Mouse (Mus musculus) CH12F3 (cell line): ENCODE data around the gene Rps17.

ENCODE experiments used
- in situ Hi-C: fragments of 300-500 bp; cut with MboI; formaldehyde crosslinking; loops from 2 replicates; pipeline ENCODE4 v1.14.3; 2020; ENCODE audit warnings: low sequenced_read_pairs

The Rps17 gene

DNA sequence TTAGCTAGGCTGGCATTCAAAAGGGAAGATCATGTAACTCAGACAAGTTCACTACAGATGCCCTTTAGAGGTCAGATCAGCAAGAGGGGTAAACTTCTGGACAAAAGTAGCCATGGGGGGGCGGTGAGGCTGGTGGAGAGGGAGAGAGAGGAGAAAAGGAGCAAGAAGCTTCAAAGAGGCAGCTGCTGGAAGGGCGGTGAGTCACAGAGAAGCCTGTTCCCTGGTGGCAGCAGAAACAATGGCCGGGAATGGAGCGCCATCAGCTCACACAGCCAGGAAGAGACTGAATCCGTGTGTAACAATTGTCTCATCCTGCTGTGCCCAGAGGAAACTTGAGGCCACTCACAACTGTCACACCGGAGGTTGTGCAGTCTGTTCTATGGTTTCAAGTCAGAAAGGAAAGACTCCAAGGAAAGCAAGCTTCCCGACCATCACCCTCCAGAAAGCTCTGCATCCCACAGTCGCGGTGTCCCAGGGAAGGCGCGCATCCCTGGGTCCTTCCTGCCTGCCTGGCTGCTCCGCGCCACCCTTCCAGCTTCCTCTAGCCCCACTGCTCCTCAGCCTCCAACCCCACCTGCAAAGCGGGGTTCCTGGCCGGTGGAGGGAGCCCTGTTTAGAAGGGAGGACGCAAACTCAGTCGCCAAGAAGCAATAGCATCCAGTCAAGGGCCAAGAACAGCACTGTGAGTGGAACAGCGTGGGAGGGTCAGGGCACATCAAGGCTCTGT lies 9.2 kb downstream of the Rps17 start:
- in situ Hi-C loops, result no loop called here

DNA sequence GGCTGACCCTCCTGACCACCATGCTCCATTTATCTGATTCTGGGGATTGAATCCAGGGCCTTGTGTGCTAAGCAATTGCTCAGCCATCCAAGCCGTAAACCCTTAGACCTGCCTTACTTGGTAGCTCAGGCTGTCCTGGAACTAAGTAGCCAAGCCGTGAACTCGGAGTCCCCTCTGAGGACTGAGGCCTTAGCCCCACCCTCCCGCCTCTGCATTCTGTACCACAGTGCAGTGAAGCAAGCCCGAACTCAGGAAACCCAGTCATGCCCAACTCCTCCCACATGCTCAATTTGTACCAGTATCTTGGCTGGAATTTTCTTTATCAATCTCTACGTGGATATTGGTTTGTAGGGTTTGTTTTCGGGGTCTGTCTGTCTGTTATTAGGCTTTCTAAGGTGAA lies 13.2 kb downstream of the Rps17 start:
- in situ Hi-C loops, result no loop called here

DNA sequence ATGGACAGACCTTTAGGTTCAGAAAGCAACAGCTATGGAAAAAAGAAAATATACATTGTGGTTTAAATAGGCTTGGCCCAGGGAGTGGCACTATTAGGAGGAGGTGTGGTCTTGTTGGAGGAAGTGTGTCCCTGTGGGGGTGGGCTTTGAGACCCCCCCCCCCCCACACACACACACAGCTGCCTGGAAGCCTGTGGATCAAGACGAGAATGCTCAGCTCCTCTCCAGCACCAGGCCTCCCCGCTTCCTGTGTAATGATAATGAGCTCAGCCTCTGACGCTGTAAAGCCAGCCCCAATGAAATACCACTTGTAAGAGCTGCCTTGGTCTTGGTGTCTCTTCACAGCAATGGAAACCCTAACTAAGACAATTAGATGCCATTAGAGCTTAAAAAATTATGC lies 14.3 kb downstream of the Rps17 start:
- in situ Hi-C loops, result no loop called here

DNA sequence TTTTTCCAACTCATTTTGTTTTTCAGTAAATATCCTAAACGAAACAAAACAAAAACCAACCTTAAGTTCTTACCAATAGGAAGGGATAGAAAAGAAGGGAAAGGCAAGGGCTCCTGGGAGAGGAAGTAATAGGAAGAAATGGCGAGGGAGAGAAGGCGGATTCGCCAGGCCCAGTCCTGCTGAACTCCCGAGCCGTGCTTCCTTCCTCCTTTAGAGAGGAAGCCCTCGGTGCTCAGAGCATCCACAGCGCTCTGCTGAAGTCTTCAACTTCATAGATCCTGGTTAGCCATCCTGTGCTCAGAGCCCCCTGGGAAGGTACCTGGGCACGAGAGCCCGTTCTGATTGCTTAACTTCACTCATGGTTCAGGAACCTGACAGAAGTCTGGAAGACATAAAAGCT lies 17.4 kb downstream of the Rps17 start:
- in situ Hi-C loops, result loop anchor here (10.0 kb wide), 1 partner anchor 163 kb away; no protein-coding TSS in a partner anchor

DNA sequence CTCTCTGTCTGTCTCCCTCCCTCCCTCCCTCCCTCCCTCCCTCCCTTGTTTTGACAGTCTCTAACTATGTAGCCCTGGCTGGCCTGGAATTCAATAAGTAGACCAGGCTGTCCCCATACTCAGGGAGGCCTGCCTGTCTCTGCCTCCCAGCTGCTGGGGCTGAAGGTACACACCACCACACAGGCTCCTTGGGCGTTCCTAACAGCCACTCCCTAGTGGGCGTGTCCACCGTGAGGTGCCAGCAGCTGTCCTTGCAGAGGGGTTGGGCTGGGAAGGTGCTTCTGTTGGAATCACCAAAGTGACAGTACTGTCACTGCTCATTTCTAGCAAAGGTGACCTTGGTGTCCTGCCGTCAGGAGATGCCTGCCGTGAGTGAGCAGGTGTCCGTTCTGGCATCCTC lies 18.2 kb downstream of the Rps17 start:
- in situ Hi-C loops, result loop anchor here (10.0 kb wide), 1 partner anchor 162 kb away; no protein-coding TSS in a partner anchor

DNA sequence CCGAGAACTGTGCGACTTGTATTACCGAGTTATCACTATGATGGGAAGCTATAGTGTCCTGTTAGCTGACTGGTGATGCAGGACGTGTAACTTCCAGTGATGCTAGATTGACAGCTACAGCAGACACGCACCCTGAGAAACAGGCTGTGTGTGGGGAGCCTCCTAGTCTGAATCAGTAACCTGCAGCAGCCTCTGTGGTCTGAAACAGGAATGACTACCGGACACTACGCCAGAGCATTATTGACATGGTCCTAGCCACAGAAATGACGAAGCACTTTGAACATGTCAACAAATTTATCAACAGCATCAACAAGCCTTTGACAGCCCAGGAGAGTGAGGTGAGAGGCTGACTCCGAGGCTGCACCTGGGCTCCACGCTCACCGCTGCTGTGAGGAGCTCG lies 19.0 kb downstream of the Rps17 start:
- in situ Hi-C loops, result loop anchor here (10.0 kb wide), 1 partner anchor 161 kb away; no protein-coding TSS in a partner anchor

DNA sequence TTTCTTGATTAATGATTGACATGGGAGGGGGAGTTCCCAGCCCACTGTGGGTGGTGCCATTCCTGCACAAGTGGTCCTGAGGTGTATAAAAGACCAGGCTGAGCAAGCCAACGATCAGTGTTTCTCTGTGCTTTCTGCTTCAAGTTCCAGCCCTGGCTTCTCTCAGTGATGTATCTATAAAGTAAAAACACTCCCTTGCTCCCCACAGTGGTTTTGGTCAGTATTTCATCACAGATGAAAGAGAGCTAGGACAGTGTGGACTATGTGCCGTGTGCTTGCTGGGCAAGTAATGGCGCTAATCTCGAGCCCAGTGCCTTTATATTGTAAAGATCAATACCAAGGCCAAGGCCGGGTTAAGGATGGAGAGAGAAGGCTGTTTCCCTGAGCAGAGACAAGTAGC lies 23.3 kb downstream of the Rps17 start:
- in situ Hi-C loops, result loop anchor here (10.0 kb wide), 1 partner anchor 157 kb away; no protein-coding TSS in a partner anchor

DNA sequence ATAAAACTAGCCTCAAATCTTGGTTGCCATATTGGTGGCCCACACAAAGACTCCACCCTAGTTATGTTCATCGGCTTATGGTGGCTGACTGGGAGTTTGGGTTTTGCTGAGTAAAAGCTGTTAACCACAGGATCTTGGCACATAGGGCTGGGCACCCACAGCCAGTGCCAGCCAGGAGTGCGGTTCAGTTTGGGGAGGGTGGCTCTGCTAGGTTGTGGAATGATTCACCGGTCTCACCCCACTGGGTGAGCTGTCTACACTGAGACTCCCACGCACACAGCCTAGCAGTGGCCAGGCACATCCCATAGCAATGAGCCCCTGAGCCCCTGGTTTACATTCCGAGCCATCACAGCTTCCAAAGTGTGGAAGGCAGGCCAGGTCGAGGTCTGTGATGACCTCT lies 25.3 kb downstream of the Rps17 start:
- in situ Hi-C loops, result loop anchor here (10.0 kb wide), 1 partner anchor 155 kb away; no protein-coding TSS in a partner anchor

DNA sequence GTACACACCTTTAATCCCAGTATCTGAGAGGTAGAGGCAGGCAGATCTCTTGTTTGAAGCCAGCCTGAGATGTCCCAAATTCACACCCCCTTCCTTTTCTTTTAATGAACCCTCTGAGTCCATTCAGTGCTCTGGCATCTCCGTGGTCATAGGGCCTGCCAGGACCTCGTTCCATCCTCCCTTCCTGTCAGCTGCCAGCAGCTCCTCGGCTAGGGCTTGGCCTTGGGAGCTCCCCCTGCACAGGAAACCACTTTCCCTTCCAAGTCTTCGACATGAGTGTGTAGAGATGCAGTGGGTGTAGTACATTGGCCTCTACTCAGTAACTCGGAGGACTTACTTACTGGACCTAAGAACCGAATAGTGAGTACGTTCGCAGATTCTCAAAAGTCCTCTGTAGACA lies 29.5 kb downstream of the Rps17 start:
- in situ Hi-C loops, result no loop called here

DNA sequence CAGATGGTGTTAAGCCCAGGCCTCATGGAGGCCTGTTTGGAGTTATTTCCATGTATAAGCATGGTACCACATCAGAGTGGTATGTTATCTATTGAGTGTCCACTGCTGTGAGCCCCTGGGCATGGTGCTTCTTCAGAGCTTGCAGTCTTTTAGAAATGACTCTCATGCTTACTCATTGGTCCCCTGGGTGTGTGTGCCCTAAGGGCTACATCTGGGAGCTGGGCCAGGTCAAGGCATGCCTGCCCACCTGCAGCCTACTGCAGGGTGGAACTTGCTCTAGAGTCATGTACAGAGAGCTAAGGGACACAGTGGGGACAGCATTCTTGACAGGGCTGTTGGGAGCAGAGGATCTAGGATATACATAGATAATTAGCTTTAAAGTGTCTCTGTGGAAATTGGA lies 33.5 kb downstream of the Rps17 start:
- in situ Hi-C loops, result no loop called here

DNA sequence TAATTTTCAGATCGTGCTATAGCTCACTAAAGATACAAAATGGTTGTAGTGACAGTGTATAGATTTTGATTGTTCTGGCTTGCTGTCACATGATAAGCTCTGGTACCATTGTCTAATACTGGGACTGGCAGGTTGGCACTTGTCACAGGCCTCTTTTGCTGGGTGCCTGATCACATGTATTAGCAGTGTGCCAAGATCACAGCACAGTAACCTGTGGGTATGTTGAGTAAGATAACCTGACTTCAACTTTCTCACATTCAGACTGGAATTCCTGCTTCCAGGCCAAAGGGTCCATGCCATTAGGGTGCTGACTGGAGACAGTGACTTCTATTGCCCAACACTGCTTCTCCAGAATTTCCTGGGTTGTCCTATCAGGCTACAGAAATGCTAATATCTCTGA lies 33.9 kb downstream of the Rps17 start:
- in situ Hi-C loops, result no loop called here

DNA sequence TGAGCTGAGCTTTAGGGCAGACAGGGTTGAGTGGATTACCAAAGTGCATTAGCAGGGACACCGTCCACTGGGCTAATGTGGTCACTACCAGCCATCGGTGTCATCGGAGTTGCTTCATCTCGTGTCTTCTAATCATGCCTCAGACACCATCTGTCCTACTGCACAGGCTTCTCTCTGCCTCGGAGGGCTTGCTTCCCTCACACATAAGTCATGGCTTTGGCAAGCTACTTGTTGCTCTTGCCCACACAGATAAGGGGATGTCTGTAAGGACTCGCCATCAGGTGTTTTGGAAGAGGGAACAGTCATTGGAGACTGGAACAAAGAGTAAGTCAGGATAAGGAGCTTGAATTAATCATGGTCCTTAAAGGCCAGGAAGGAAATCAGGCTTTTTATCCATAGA lies 35.8 kb downstream of the Rps17 start:
- in situ Hi-C loops, result loop anchor here (10.0 kb wide), 1 partner anchor 134 kb away; no protein-coding TSS in a partner anchor

DNA sequence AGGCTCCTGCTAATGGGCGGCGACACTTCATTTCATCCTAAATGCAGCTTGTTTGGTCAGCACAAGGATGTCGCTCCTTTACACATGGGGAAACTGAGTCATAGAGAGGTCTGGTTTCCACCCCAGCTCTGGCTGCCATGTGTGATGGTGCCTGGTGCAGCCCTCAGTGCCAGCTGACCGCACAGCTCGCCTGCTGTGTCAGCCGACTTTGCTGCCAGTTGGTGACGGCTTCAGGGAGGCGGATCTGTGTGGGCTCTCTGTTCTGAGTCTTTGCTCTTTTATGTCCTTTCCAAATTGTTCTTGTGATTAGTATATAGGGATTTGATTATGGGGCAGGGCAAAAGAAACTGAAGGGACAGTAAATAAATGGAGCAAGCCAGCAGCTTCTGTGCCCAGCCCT lies 37.3 kb downstream of the Rps17 start:
- in situ Hi-C loops, result loop anchor here (10.0 kb wide), 1 partner anchor 133 kb away; no protein-coding TSS in a partner anchor

DNA sequence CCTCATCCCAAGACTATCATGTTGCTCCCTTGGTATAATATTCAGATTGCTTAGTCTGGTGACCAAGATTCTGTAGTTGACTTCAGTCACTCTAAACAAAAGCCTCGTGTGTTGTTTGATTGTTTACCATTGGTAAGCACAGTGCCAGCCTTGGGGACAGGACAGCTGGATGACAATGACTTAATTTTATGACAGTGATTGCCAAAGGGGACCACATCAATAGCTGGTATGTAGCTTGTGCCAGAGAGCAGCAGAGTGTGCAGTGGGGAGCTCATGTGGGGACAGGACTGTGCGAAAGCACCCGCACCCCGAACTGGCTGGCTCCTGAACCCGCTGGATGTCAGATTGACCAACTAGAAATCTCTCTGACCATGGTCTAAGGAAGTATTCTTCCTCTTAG lies 40.4 kb downstream of the Rps17 start:
- in situ Hi-C loops, result loop anchor here (10.0 kb wide), 1 partner anchor 130 kb away; no protein-coding TSS in a partner anchor

DNA sequence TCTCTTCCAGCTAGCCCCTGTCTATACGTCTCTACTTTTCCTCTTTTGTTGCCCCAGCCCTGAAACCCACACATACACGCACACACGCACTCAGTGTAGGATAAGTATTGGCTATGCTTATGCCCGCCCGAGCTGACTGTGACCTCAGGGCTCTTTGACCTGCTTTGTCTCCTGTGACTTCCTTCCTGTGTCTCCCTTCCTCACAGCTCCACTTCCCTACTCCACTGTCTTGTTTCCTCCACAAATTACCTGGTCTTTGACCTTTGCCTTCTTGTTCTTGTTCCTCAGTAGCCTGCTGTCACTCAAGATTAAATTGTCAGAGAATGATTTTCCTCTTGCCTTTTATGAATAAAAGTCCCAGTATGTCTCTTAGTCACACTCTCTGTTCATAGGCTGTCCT lies 41.0 kb downstream of the Rps17 start:
- in situ Hi-C loops, result loop anchor here (10.0 kb wide), 1 partner anchor 129 kb away; no protein-coding TSS in a partner anchor

DNA sequence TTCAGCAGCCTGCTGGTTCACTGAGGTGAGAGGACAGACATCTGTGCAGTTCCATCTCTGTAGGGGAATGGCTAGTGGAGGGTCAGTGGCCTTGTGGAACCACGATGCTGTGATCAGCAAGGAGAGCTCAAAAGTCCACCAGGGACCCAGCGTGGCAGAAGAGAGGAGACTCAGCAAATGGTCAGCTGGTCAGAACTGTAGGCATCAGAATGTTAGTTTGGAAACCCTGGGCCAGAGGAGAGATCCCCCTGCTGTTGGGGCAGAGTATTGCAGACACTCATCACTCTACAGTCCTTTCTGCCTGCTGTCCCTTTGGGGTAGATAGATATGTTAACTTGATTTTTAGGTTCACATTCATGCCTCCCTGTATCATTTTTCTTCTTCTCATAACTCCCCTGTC lies 41.4 kb downstream of the Rps17 start:
- in situ Hi-C loops, result loop anchor here (10.0 kb wide), 1 partner anchor 129 kb away; no protein-coding TSS in a partner anchor

DNA sequence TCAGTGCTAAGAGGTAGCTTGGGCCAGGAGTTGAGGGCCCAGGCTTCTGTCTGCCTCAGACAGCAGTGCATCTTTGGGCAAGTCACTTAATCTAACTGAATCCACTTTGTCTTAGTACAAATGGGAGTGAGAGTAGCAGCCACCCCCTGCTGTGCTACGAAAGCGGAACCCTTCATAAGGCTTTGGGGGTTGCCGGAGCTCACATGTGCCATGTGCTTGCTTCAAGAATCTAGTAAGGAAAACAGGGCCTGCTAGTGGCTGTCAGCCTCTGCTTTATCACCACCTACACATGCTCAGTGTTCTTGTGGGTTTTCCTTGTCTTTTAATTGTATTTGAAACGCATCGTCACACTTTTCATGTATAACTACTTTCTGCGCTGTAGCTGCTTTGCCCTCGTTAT lies 43.7 kb downstream of the Rps17 start:
- in situ Hi-C loops, result loop anchor here (10.0 kb wide), 1 partner anchor 127 kb away; no protein-coding TSS in a partner anchor

DNA sequence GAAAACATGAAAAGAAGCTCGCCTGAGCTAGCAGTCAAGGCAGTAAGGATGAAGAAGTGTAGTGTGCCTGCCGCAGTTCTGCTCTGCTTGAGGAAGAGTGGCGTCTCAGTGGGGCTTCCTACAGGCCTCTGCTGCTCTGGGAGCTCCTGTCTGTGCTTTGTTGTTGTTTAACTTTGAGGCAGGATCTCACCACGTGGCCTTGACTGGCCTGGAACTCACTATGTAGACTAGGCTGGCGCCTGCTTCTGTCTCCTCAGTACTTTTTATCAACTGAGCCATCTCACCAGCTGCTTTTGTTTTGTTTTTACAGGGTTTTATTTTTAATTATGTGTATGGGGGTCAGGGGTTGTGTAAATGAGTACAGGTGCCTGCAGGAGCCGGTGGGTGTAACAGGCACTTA lies 46.8 kb downstream of the Rps17 start:
- in situ Hi-C loops, result no loop called here

DNA sequence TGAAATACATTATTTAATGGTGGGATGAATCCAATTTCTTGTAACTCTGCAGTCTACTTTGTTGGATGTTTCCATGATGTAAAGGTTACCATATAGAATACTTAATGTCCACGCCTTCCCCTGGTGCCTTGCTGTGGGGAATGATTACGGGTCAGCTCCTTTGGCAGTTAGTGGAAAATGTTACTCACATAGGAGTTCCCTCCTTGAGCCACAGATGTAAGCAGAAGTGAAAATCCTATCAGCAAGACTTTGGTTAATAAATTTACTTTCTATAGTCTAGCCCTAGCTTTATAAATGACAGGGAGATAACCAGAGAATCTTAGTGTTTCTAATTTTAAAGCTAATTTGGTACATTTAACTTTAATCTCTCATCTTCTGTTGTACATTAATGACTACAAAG lies 49.9 kb downstream of the Rps17 start:
- in situ Hi-C loops, result no loop called here
